Mouse (Mus musculus) ES-Bruce4 (cell line): ENCODE data around the gene Phc3.
A peak's percentile ranks its signal among the peaks of the same experiment; 100 is the strongest.

Source experiments
- CTCF ChIP-seq: IDR thresholded peaks from one replicate; pipeline ENCODE4 v1.8.1; 2011; ENCODE audit warnings: low read depth, low read length
- EP300 ChIP-seq: IDR thresholded peaks from 2 replicates; pipeline ENCODE4 v1.6.1; 2011; ENCODE audit warnings: low read depth, low read length; ENCODE audit not compliant: insufficient read depth
- POLR2A ChIP-seq: IDR thresholded peaks from one replicate; pipeline ENCODE4 v1.8.1; 2011; ENCODE audit warnings: low read length; ENCODE audit not compliant: insufficient read depth

GRCm38 (mm10) chr3:30975102-30975754, 6.0 kb upstream of the Phc3 start:
- TF ChIP-seq POLR2A (no peak), EP300 (no peak), CTCF (peak; percentile 58)
